Mouse (Mus musculus): Measurements from ENCODE around the gene Slc16a7. TPM values are rescaled to one million over a fixed set of nuclear protein-coding genes. Genes with fewer than 3 reads are reported as not detected.

The Slc16a7 gene
- polyA plus RNA-seq, 1 experiment: 2.4 TPM

GRCm38 (mm10) chr10:125214536-125214935 is 174.7 kb downstream of the Slc16a7 start:
- WGBS: 32% methylated on average over 2 of the region's 2 CpGs
- no peak for DNase-seq (ENCODE audit: low read depth, low spot score)

GRCm38 (mm10) chr10:125213805-125214204 is 175.5 kb downstream of the Slc16a7 start:
- 91% methylated on average over 3 of the region's 3 CpGs for WGBS
- DNase-seq (ENCODE audit: low read depth, low spot score): no peak

GRCm38 (mm10) chr10:125187544-125187943 is 201.7 kb downstream of the Slc16a7 start:
- DNase-seq (ENCODE audit: low read depth, low spot score): no peak
- 72% methylated on average over 5 of the region's 5 CpGs for WGBS

- 95% methylated on average over 4 of the region's 4 CpGs for WGBS
Observed at GRCm38 (mm10) chr10:125185387-125185786, 203.9 kb downstream of the Slc16a7 start.

GRCm38 (mm10) chr10:125184146-125184545 is 205.1 kb downstream of the Slc16a7 start:
- DNase-seq (ENCODE audit: low read depth, low spot score): no peak
- WGBS: 39% methylated on average over 5 of the region's 5 CpGs

More at GRCm38 (mm10) chr10:125185387-125185786, 203.9 kb downstream of the Slc16a7 start:
- no peak for DNase-seq (ENCODE audit: low read depth, low spot score)

- WGBS: 95% methylated on average over 3 of the region's 3 CpGs
Observed at GRCm38 (mm10) chr10:125182545-125182944, 206.7 kb downstream of the Slc16a7 start.

GRCm38 (mm10) chr10:125177782-125178181 is 211.5 kb downstream of the Slc16a7 start:
- WGBS: 90% methylated on average over 2 of the region's 2 CpGs
- DNase-seq (ENCODE audit: low read depth, low spot score): no peak

More at GRCm38 (mm10) chr10:125182545-125182944, 206.7 kb downstream of the Slc16a7 start:
- no peak for DNase-seq (ENCODE audit: low read depth, low spot score)

GRCm38 (mm10) chr10:125175013-125175650 is 214.1 kb downstream of the Slc16a7 start:
- DNase-seq (ENCODE audit: low read depth, low spot score): no peak
- WGBS: 82% methylated on average over 5 of the region's 5 CpGs

GRCm38 (mm10) chr10:125171625-125172024 is 217.6 kb downstream of the Slc16a7 start:
- 41% methylated on average over 10 of the region's 10 CpGs for WGBS
- DNase-seq (ENCODE audit: low read depth, low spot score): peak; percentile 53

- DNase-seq (ENCODE audit: low read depth, low spot score): peak; percentile 40
- WGBS: 37% methylated on average over 6 of the region's 6 CpGs
Observed at GRCm38 (mm10) chr10:125171154-125171553, 218.1 kb downstream of the Slc16a7 start.

Data from large intestine, adult 2 months (tissue).